24 mouse cellular contexts compared by ENCODE assay signal in the genomic region with DNA sequence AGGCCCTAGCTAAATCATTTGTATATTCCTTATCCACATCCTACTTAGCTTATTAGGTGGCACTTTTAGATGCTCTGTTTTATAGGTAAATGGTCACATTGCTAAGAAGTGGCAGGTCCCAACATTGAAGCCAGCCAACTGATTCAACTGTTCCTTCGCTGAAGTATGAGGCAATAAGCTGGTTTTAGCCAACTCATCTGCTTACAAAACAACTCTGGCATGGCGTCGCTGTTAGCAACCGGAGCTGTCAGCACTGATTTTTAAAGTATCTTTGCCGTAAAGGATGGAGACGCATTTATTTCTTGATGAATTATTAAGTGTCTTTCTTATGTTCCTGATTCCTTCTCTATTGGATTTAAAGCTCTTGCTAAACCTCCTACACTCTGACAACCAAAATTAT.
DNase-seq lines count a peak whose midpoint lies in the region; ATAC-seq and TF ChIP-seq lines count a peak whose summit lies in the region.
"Had no signal": no experiment of that assay in that cellular context is flagged by ENCODE, and none has a peak within 500 bp of the region (broad histone marks: within the 10 kb centered on the region; RNA-seq: fewer than 3 reads in every experiment).

No protein-coding gene starts in this region.

- H3K79me2 ChIP-seq in heart, adult 2 months (replicated peaks; ENCODE audit: control insufficient read depth, insufficient read depth, low read length) = no peaks in the 10 kb centered on the region

- ATAC-seq in granulocyte monocyte progenitor cell, adult 5-6 weeks (replicated peaks; ENCODE audit: poor library complexity, severe bottlenecking) = peak; percentile 65; the same call in 1 of the 2 replicates
- ATAC-seq in hindbrain, embryonic 12.5 days (ENCODE audit: low FRiP score) = no peak
- ATAC-seq: forebrain, embryonic 16.5 days; hindbrain, postnatal 0 days; intestine, embryonic 16.5 days; lung, postnatal 0 days had no signal

- no peak overlapping the region for H3K4me3 ChIP-seq in heart, adult 2 months
- H3K4me3 ChIP-seq in heart, embryonic 10.5 days = no peak overlapping the region
- no peak overlapping the region for H3K4me3 ChIP-seq in hindbrain, embryonic 12.5 days
- H3K4me3 ChIP-seq: embryonic facial prominence, embryonic 10.5 days; hindbrain, embryonic 10.5 days; limb, embryonic 15.5 days; liver, embryonic 15.5 days; midbrain, embryonic 12.5 days; stomach, embryonic 15.5 days had no signal

- no peaks in the 10 kb centered on the region for H3K9me3 ChIP-seq in heart, embryonic 10.5 days
- H3K9me3 ChIP-seq in hindbrain, embryonic 12.5 days (replicated peaks) = no peaks in the 10 kb centered on the region
- H3K9me3 ChIP-seq: embryonic facial prominence, embryonic 10.5 days; hindbrain, embryonic 10.5 days; limb, embryonic 15.5 days; liver, embryonic 15.5 days; midbrain, embryonic 12.5 days; stomach, embryonic 15.5 days had no signal

- no peaks in the 10 kb centered on the region for H3K27me3 ChIP-seq in heart, adult 2 months (ENCODE audit: control insufficient read depth, insufficient read depth, low read length)
- H3K27me3 ChIP-seq in heart, embryonic 10.5 days (ENCODE audit: insufficient read depth, poor library complexity, severe bottlenecking) = no peaks in the 10 kb centered on the region; the same call in 1 of the 2 replicates
- no peaks in the 10 kb centered on the region for H3K27me3 ChIP-seq in hindbrain, embryonic 12.5 days
- H3K27me3 ChIP-seq: limb, embryonic 15.5 days; liver, embryonic 15.5 days; midbrain, embryonic 12.5 days; stomach, embryonic 15.5 days had no signal

- H3K9ac ChIP-seq in heart, adult 2 months (ENCODE audit: low read depth, low read length) = no peak overlapping the region
- no peak overlapping the region for H3K9ac ChIP-seq in hindbrain, embryonic 12.5 days
- H3K9ac ChIP-seq: limb, embryonic 15.5 days; liver, embryonic 15.5 days; midbrain, embryonic 12.5 days; stomach, embryonic 15.5 days had no signal

- H3K27ac ChIP-seq in heart, adult 2 months = peak overlapping the region; percentile 63
- H3K27ac ChIP-seq in heart, embryonic 10.5 days = no peak overlapping the region
- H3K27ac ChIP-seq in hindbrain, embryonic 12.5 days = no peak overlapping the region
- H3K27ac ChIP-seq: embryonic facial prominence, embryonic 10.5 days; hindbrain, embryonic 10.5 days; hindbrain, postnatal 0 days; limb, embryonic 15.5 days; liver, embryonic 15.5 days; midbrain, embryonic 12.5 days; stomach, embryonic 15.5 days had no signal

- TF ChIP-seq POLR2A in heart, adult 2 months (IDR thresholded peaks at IDR 0.05; ENCODE audit: insufficient read depth, low read depth, low read length) = no peak

- no peak for TF ChIP-seq CTCF in heart, adult 2 months (IDR thresholded peaks at IDR 0.05)

- intact Hi-C loops in heart, adult 2 months (cut with DNase I) = loop anchor here (1.0 kb wide), 1 partner anchor 66 kb away; no protein-coding TSS in a partner anchor

- H3K36me3 ChIP-seq in heart, adult 2 months (ENCODE audit: control insufficient read depth, insufficient read depth, low read length) = no peaks in the 10 kb centered on the region
- H3K36me3 ChIP-seq in heart, embryonic 10.5 days = no peaks in the 10 kb centered on the region
- H3K36me3 ChIP-seq in hindbrain, embryonic 12.5 days = no peaks in the 10 kb centered on the region
- H3K36me3 ChIP-seq: embryonic facial prominence, embryonic 10.5 days; hindbrain, embryonic 10.5 days; limb, embryonic 15.5 days; liver, embryonic 15.5 days; midbrain, embryonic 12.5 days; stomach, embryonic 15.5 days had no signal

- 57% methylated on average over 6 of the region's 6 CpGs for WGBS in heart, adult 2 months
- WGBS in heart, embryonic 10.5 days = 78% methylated on average over 6 of the region's 6 CpGs
- WGBS in hindbrain, embryonic 12.5 days = 94% methylated on average over 6 of the region's 6 CpGs

- H3K4me2 ChIP-seq in hindbrain, embryonic 12.5 days (replicated peaks) = no peak overlapping the region
- H3K4me2 ChIP-seq: limb, embryonic 15.5 days; liver, embryonic 15.5 days; midbrain, embryonic 12.5 days; stomach, embryonic 15.5 days had no signal

- no peaks in the 10 kb centered on the region for H3K4me1 ChIP-seq in heart, adult 2 months (ENCODE audit: control insufficient read depth, insufficient read depth, low read length)
- H3K4me1 ChIP-seq in heart, embryonic 10.5 days = peaks cover 15% of the 10 kb centered on the region
- no peaks in the 10 kb centered on the region for H3K4me1 ChIP-seq in hindbrain, embryonic 12.5 days
- H3K4me1 ChIP-seq: hindbrain, embryonic 10.5 days; limb, embryonic 15.5 days; liver, embryonic 15.5 days; midbrain, embryonic 12.5 days; stomach, embryonic 15.5 days had no signal

- no peak for TF ChIP-seq EP300 in heart, adult 2 months (IDR thresholded peaks at IDR 0.05; ENCODE audit: insufficient read depth, low read depth, low read length)

- peak; percentile 21 for DNase-seq in adrenal gland, adult 2 months
- DNase-seq in adrenal gland, adult 18-20 months (ENCODE audit: low spot score in 2 of 2) = no peak
- peak in 1 of 2 experiments; percentile 36 for DNase-seq in heart, adult 2 months
- DNase-seq in heart, embryonic 10.5 days (ENCODE audit: low spot score) = no peak
- peak; percentile 5 for DNase-seq in layer of hippocampus, adult 9-11 months
- no peak for DNase-seq in layer of hippocampus, postnatal 36 days
- DNase-seq: cerebellum, adult 11 months; cerebellum, postnatal 10 days; gastrocnemius, postnatal 25 days; kidney, postnatal 25 days; left cerebral cortex, postnatal 4 days; thymus, postnatal 36 days had no signal

Comparison
In these comparisons a context has a peak if more than half of its experiments do, and no peak if none do; other contexts are left out.
1. DNase-seq: peak in adrenal gland, adult 2 months (single experiment) and layer of hippocampus, adult 9-11 months (single experiment); none in adrenal gland, adult 18-20 months (0 of 2), heart, embryonic 10.5 days (single experiment) and layer of hippocampus, postnatal 36 days (0 of 2).